Mouse (Mus musculus): Measurements from ENCODE around the gene Dag1. TPM values are rescaled to one million over a fixed set of nuclear protein-coding genes. Genes with fewer than 3 reads are reported as not detected.

Dag1 gene
- polyA plus RNA-seq (2014; fragmentation: Nextera tagmentation; extraction: Ambion mirVana) = 49.3 and 64.2 TPM in 2 replicates

GRCm38 (mm10) chr9:108263690-108264190, at the start of gene Dag1:
Dag1 (minus strand) TSS chr9:108263958.
- Histone ChIP-seq H3K4me3 (replicated peaks; ENCODE audit: low read depth, low read length) (peak within 1 kb of the TSS; percentile 98), H3K27me3 (ENCODE audit: control insufficient read depth, insufficient read depth, low read length) (no peaks in the 10 kb centered on the region), H3K4me2 (ENCODE audit: low read length) (peak within 1 kb of the TSS; percentile 76), H3K9me3 (ENCODE audit: control insufficient read depth, low read length) (no peaks in the 10 kb centered on the region), H3K9ac (replicated peaks; ENCODE audit: low read length) (peak within 1 kb of the TSS; percentile 92), H3K4me1 (ENCODE audit: control insufficient read depth, insufficient read depth, low read length) (peaks cover 17% of the 10 kb centered on the region), H3K27ac (replicated peaks; ENCODE audit: low read depth, low read length) (peak within 1 kb of the TSS; percentile 89), H3K36me3 (ENCODE audit: control insufficient read depth, insufficient read depth, low read length) (no peaks in the 10 kb centered on the region)
- WGBS = under 1% methylated on average over 59 of the region's 71 CpGs
- ATAC-seq (ENCODE audit: low FRiP score, low TSS enrichment) (peak; percentile 98), DNase-seq (peak; percentile 98)

- peak overlapping the region; percentile 70 for H3K4me2 ChIP-seq (ENCODE audit: low read length)
- H3K27me3 ChIP-seq (ENCODE audit: control insufficient read depth, insufficient read depth, low read length) = no peaks in the 10 kb centered on the region
- H3K27ac ChIP-seq (replicated peaks; ENCODE audit: low read depth, low read length) = no peak overlapping the region
- H3K36me3 ChIP-seq (ENCODE audit: control insufficient read depth, insufficient read depth, low read length) = peaks cover 8% of the 10 kb centered on the region
- H3K9me3 ChIP-seq (ENCODE audit: control insufficient read depth, low read length) = no peaks in the 10 kb centered on the region
- DNase-seq = no peak
- no peak for ATAC-seq (ENCODE audit: low FRiP score, low TSS enrichment)
- no peak overlapping the region for H3K9ac ChIP-seq (replicated peaks; ENCODE audit: low read length)
- H3K4me1 ChIP-seq (ENCODE audit: control insufficient read depth, insufficient read depth, low read length) = peaks cover 37% of the 10 kb centered on the region
- peak overlapping the region; percentile 89 for H3K4me3 ChIP-seq (replicated peaks; ENCODE audit: low read depth, low read length)
- WGBS = 80% methylated on average over 2 of the region's 2 CpGs
These were observed 44.4 kb upstream of the Dag1 start for GRCm38 (mm10) chr9:108308141-108308540.

- peaks cover 37% of the 10 kb centered on the region for H3K4me1 ChIP-seq (ENCODE audit: control insufficient read depth, insufficient read depth, low read length)
- H3K27me3 ChIP-seq (ENCODE audit: control insufficient read depth, insufficient read depth, low read length) = no peaks in the 10 kb centered on the region
- ATAC-seq (ENCODE audit: low FRiP score, low TSS enrichment) (no peak), DNase-seq (no peak)
- peak overlapping the region; percentile 97 for H3K27ac ChIP-seq (replicated peaks; ENCODE audit: low read depth, low read length)
- peaks cover 18% of the 10 kb centered on the region for H3K36me3 ChIP-seq (ENCODE audit: control insufficient read depth, insufficient read depth, low read length)
- no peaks in the 10 kb centered on the region for H3K9me3 ChIP-seq (ENCODE audit: control insufficient read depth, low read length)
- peak overlapping the region; percentile 91 for H3K9ac ChIP-seq (replicated peaks; ENCODE audit: low read length)
- H3K4me3 ChIP-seq (replicated peaks; ENCODE audit: low read depth, low read length) = peak overlapping the region; percentile 89
- 26% methylated on average over 12 of the region's 12 CpGs for WGBS
- peak overlapping the region; percentile 70 for H3K4me2 ChIP-seq (ENCODE audit: low read length)
These were observed 43.5 kb upstream of the Dag1 start for GRCm38 (mm10) chr9:108307021-108307807.

- peaks cover 35% of the 10 kb centered on the region for H3K4me1 ChIP-seq (ENCODE audit: control insufficient read depth, insufficient read depth, low read length)
- WGBS = under 1% methylated on average over 50 of the region's 51 CpGs
- peak overlapping the region; percentile 91 for H3K9ac ChIP-seq (replicated peaks; ENCODE audit: low read length)
- peaks cover 22% of the 10 kb centered on the region for H3K36me3 ChIP-seq (ENCODE audit: control insufficient read depth, insufficient read depth, low read length)
- peak overlapping the region; percentile 70 for H3K4me2 ChIP-seq (ENCODE audit: low read length)
- ATAC-seq (ENCODE audit: low FRiP score, low TSS enrichment) = peak; percentile 64
- no peaks in the 10 kb centered on the region for H3K9me3 ChIP-seq (ENCODE audit: control insufficient read depth, low read length)
- peak; percentile 85 for DNase-seq
- no peaks in the 10 kb centered on the region for H3K27me3 ChIP-seq (ENCODE audit: control insufficient read depth, insufficient read depth, low read length)
- H3K4me3 ChIP-seq (replicated peaks; ENCODE audit: low read depth, low read length) = peak overlapping the region; percentile 89
- H3K27ac ChIP-seq (replicated peaks; ENCODE audit: low read depth, low read length) = peak overlapping the region; percentile 97
These were observed 42.8 kb upstream of the Dag1 start for GRCm38 (mm10) chr9:108306571-108306980.

GRCm38 (mm10) chr9:108305629-108306520, 42.1 kb upstream of the Dag1 start, which contains the start of the genes Rhoa and Tcta:
Rhoa (plus strand) TSS chr9:108306129.
Tcta (minus strand) TSS chr9:108306160.
- Histone ChIP-seq H3K9ac (replicated peaks; ENCODE audit: low read length) (peak within 1 kb of the TSS; percentile 91), H3K27me3 (ENCODE audit: control insufficient read depth, insufficient read depth, low read length) (no peaks in the 10 kb centered on the region), H3K9me3 (ENCODE audit: control insufficient read depth, low read length) (no peaks in the 10 kb centered on the region), H3K4me1 (ENCODE audit: control insufficient read depth, insufficient read depth, low read length) (peaks cover 32% of the 10 kb centered on the region), H3K36me3 (ENCODE audit: control insufficient read depth, insufficient read depth, low read length) (peaks cover 28% of the 10 kb centered on the region), H3K4me3 (replicated peaks; ENCODE audit: low read depth, low read length) (peak within 1 kb of the TSS; percentile 89), H3K27ac (replicated peaks; ENCODE audit: low read depth, low read length) (peak within 1 kb of the TSS; percentile 97), H3K4me2 (ENCODE audit: low read length) (peak within 1 kb of the TSS; percentile 92)
- WGBS = under 1% methylated on average over 80 of the region's 81 CpGs
- DNase-seq (peak; percentile 99), ATAC-seq (ENCODE audit: low FRiP score, low TSS enrichment) (peak; percentile 96)

GRCm38 (mm10) chr9:108305170-108305569, 41.4 kb upstream of the Dag1 start:
- Histone ChIP-seq H3K27ac (replicated peaks; ENCODE audit: low read depth, low read length) (peak overlapping the region; percentile 97), H3K36me3 (ENCODE audit: control insufficient read depth, insufficient read depth, low read length) (peaks cover 35% of the 10 kb centered on the region), H3K4me2 (ENCODE audit: low read length) (peak overlapping the region; percentile 92), H3K4me3 (replicated peaks; ENCODE audit: low read depth, low read length) (peak overlapping the region; percentile 89), H3K9ac (replicated peaks; ENCODE audit: low read length) (peak overlapping the region; percentile 78), H3K4me1 (ENCODE audit: control insufficient read depth, insufficient read depth, low read length) (peaks cover 28% of the 10 kb centered on the region), H3K27me3 (ENCODE audit: control insufficient read depth, insufficient read depth, low read length) (no peaks in the 10 kb centered on the region), H3K9me3 (ENCODE audit: control insufficient read depth, low read length) (no peaks in the 10 kb centered on the region)
- DNase-seq (no peak), ATAC-seq (ENCODE audit: low FRiP score, low TSS enrichment) (peak; percentile 0; the same call in 1 of the 2 replicates)
- WGBS = 10% methylated on average over 1 of the region's 1 CpGs

- Histone ChIP-seq H3K27me3 (ENCODE audit: control insufficient read depth, insufficient read depth, low read length) (no peaks in the 10 kb centered on the region), H3K9ac (replicated peaks; ENCODE audit: low read length) (no peak overlapping the region; the same call in 1 of the 2 replicates), H3K36me3 (ENCODE audit: control insufficient read depth, insufficient read depth, low read length) (peaks cover 35% of the 10 kb centered on the region), H3K4me1 (ENCODE audit: control insufficient read depth, insufficient read depth, low read length) (peaks cover 28% of the 10 kb centered on the region), H3K9me3 (ENCODE audit: control insufficient read depth, low read length) (no peaks in the 10 kb centered on the region), H3K4me3 (replicated peaks; ENCODE audit: low read depth, low read length) (peak overlapping the region; percentile 89), H3K27ac (replicated peaks; ENCODE audit: low read depth, low read length) (no peak overlapping the region), H3K4me2 (ENCODE audit: low read length) (peak overlapping the region; percentile 92)
- 89% methylated on average over 4 of the region's 4 CpGs for WGBS
- no peak for ATAC-seq (ENCODE audit: low FRiP score, low TSS enrichment)
- no peak for DNase-seq
These were observed 41.0 kb upstream of the Dag1 start for GRCm38 (mm10) chr9:108304716-108305115.

GRCm38 (mm10) chr9:108301853-108302252, 38.1 kb upstream of the Dag1 start:
- Histone ChIP-seq H3K27me3 (ENCODE audit: control insufficient read depth, insufficient read depth, low read length) (no peaks in the 10 kb centered on the region), H3K27ac (replicated peaks; ENCODE audit: low read depth, low read length) (no peak overlapping the region), H3K4me1 (ENCODE audit: control insufficient read depth, insufficient read depth, low read length) (peaks cover 17% of the 10 kb centered on the region), H3K4me2 (ENCODE audit: low read length) (no peak overlapping the region), H3K36me3 (ENCODE audit: control insufficient read depth, insufficient read depth, low read length) (peaks cover 35% of the 10 kb centered on the region), H3K4me3 (replicated peaks; ENCODE audit: low read depth, low read length) (no peak overlapping the region), H3K9ac (replicated peaks; ENCODE audit: low read length) (no peak overlapping the region), H3K9me3 (ENCODE audit: control insufficient read depth, low read length) (no peaks in the 10 kb centered on the region)
- ATAC-seq (ENCODE audit: low FRiP score, low TSS enrichment) = no peak
- no peak for DNase-seq
- 89% methylated on average over 3 of the region's 3 CpGs for WGBS

All from midbrain, embryonic 14.5 days (tissue).